ENCODE assay signal across 8 mouse cellular contexts in genomic region chr17:29491591-29492268, GRCm38 (mm10). TPM values are rescaled to one million over a fixed set of nuclear protein-coding genes. Genes with fewer than 3 reads are reported as not detected.
A peak's percentile ranks its signal among the peaks of the same experiment; 100 is the strongest.
DNase-seq lines count a peak whose midpoint lies in the region; ATAC-seq and TF ChIP-seq lines count a peak whose summit lies in the region.

No protein-coding gene starts in this region.

- peak overlapping the region; percentile 82 for H3K27ac ChIP-seq in kidney, adult 2 months (ENCODE audit: insufficient read depth, low read depth, low read length)
- H3K27ac ChIP-seq in liver, embryonic 14.5 days = peak overlapping the region; percentile 85
- H3K27ac ChIP-seq in neural tube, embryonic 13.5 days (replicated peaks) = peak overlapping the region; percentile 93

- no peaks in the 10 kb centered on the region for H3K27me3 ChIP-seq in kidney, adult 2 months (replicated peaks; ENCODE audit: control insufficient read depth, insufficient read depth, low read length)
- no peaks in the 10 kb centered on the region for H3K27me3 ChIP-seq in liver, embryonic 14.5 days (ENCODE audit: control insufficient read depth, insufficient read depth, low read length)
- no peaks in the 10 kb centered on the region for H3K27me3 ChIP-seq in neural tube, embryonic 13.5 days

- H3K36me3 ChIP-seq in kidney, adult 2 months (ENCODE audit: control insufficient read depth, insufficient read depth, low read length) = no peaks in the 10 kb centered on the region; the same call in none of the 2 replicates
- H3K36me3 ChIP-seq in liver, embryonic 14.5 days (replicated peaks; ENCODE audit: control insufficient read depth, insufficient read depth, low read depth) = peaks cover 53% of the 10 kb centered on the region
- H3K36me3 ChIP-seq in neural tube, embryonic 13.5 days = peaks cover 13% of the 10 kb centered on the region

- H3K4me2 ChIP-seq in liver, embryonic 14.5 days (ENCODE audit: low read depth) = peak overlapping the region; percentile 89
- peak overlapping the region; percentile 91 for H3K4me2 ChIP-seq in neural tube, embryonic 13.5 days

- no peak for TF ChIP-seq POLR2A in kidney, adult 2 months (IDR thresholded peaks at IDR 0.05; ENCODE audit: low read depth, low read length)

- peak overlapping the region; percentile 67 for H3K4me3 ChIP-seq in kidney, adult 2 months (ENCODE audit: insufficient read depth, low read depth, low read length)
- peak overlapping the region; percentile 89 to 90 for H3K4me3 ChIP-seq in liver, embryonic 14.5 days (ENCODE audit: insufficient read depth in 1 of 2, low read depth in 2 of 2, low read length in 2 of 2)
- peak overlapping the region; percentile 91 for H3K4me3 ChIP-seq in neural tube, embryonic 13.5 days

- no peak for TF ChIP-seq EP300 in liver, embryonic 14.5 days (IDR thresholded peaks at IDR 0.05; ENCODE audit: low read depth)

- no peaks in the 10 kb centered on the region for H3K9me3 ChIP-seq in liver, embryonic 14.5 days (ENCODE audit: control insufficient read depth, low read length)
- H3K9me3 ChIP-seq in neural tube, embryonic 13.5 days = no peaks in the 10 kb centered on the region

- no peak for ATAC-seq in liver, embryonic 14.5 days (ENCODE audit: insufficient read depth)
- ATAC-seq in neural tube, embryonic 13.5 days (ENCODE audit: low read depth) = peak; percentile 5; the same call in 1 of the 2 replicates

- peak overlapping the region; percentile 100 for H3K9ac ChIP-seq in liver, embryonic 14.5 days (replicated peaks)
- H3K9ac ChIP-seq in neural tube, embryonic 13.5 days = peak overlapping the region; percentile 93

- no peak for TF ChIP-seq CTCF in kidney, adult 2 months (conservative IDR thresholded peaks at IDR 0.05; ENCODE audit: insufficient read depth, insufficient read length, low read depth, low read length)
- TF ChIP-seq CTCF in liver, embryonic 14.5 days (IDR thresholded peaks at IDR 0.05; ENCODE audit: low read depth) = no peak

- DNase-seq in A20 (ENCODE audit: low read depth, low spot score) = peak; percentile 73
- peak; percentile 69 for DNase-seq in adipocyte (ENCODE audit: low spot score)
- peak; percentile 55 for DNase-seq in embryo, embryonic 9.5 days (ENCODE audit: extremely low spot score)
- DNase-seq in heart, adult 8-10 months (ENCODE audit: low spot score) = peak; percentile 58
- DNase-seq in kidney, adult 2 months = peak; percentile 90
- no peak for DNase-seq in liver, embryonic 14.5 days (ENCODE audit: low read depth in 3 of 3, low spot score in 3 of 3)
- peak; percentile 65 for DNase-seq in thymus, postnatal 4 days

- H3K4me1 ChIP-seq in kidney, adult 2 months (ENCODE audit: control insufficient read depth, insufficient read depth, low read length) = peaks cover 11% of the 10 kb centered on the region; the same call in 1 of the 2 replicates
- H3K4me1 ChIP-seq in liver, embryonic 14.5 days (replicated peaks; ENCODE audit: control insufficient read depth in 2 of 2, insufficient read depth in 2 of 2, low read length in 1 of 2) = peaks cover 23 to 43% of the 10 kb centered on the region in 2 experiments
- H3K4me1 ChIP-seq in neural tube, embryonic 13.5 days (replicated peaks) = peaks cover 44% of the 10 kb centered on the region

- under 1% methylated on average over 48 of the region's 48 CpGs for WGBS in kidney, adult 2 months
- under 1% methylated on average over 48 of the region's 48 CpGs for WGBS in liver, embryonic 14.5 days (ENCODE audit: insufficient replicate concordance)
- under 1% methylated on average over 48 of the region's 48 CpGs for WGBS in neural tube, embryonic 13.5 days

RNA-seq across cellular contexts. Expression of gene Pim1, which starts 1.2 kb away (rescaled TPM):
- total RNA-seq in heart, adult 8-10 months (2022) = 10 to 100 TPM; 16.0 to 22.3 (median 17.4) TPM
- 16.0 and 18.8 TPM in 2 replicates for polyA plus RNA-seq in kidney, adult 2 months (2012; rRNA removed)
- polyA plus RNA-seq in liver, embryonic 14.5 days (2012; rRNA removed) = 61.4 and 64.5 TPM in 2 replicates
- 60.4 and 69.9 TPM in 2 replicates for polyA plus RNA-seq in liver, embryonic 14.5 days (2014; fragmentation: Nextera tagmentation; extraction: Ambion mirVana)
- 12.4 and 14.4 TPM in 2 replicates for polyA plus RNA-seq in neural tube, embryonic 13.5 days (2015; fragmentation: Nextera tagmentation; extraction: Ambion mirVana)

RNA-seq across cellular contexts. Expression of gene Gm17657, which starts 57.7 kb away (rescaled TPM):
- not detected for total RNA-seq in heart, adult 8-10 months (2022)
- not detected in 2 replicates for polyA plus RNA-seq in kidney, adult 2 months (2012; rRNA removed)
- polyA plus RNA-seq in liver, embryonic 14.5 days (2012; rRNA removed) = not detected in 2 replicates
- polyA plus RNA-seq in liver, embryonic 14.5 days (2014; fragmentation: Nextera tagmentation; extraction: Ambion mirVana) = not detected in 2 replicates
- not detected in 2 replicates for polyA plus RNA-seq in neural tube, embryonic 13.5 days (2015; fragmentation: Nextera tagmentation; extraction: Ambion mirVana)

RNA-seq across cellular contexts. Expression of gene Tbc1d22b, which starts 57.9 kb away (rescaled TPM):
- 10 to 100 TPM; 11.3 to 13.5 (median 11.9) TPM for total RNA-seq in heart, adult 8-10 months (2022)
- 30.0 and 34.5 TPM in 2 replicates for polyA plus RNA-seq in kidney, adult 2 months (2012; rRNA removed)
- 3.3 and 3.6 TPM in 2 replicates for polyA plus RNA-seq in liver, embryonic 14.5 days (2012; rRNA removed)
- polyA plus RNA-seq in liver, embryonic 14.5 days (2014; fragmentation: Nextera tagmentation; extraction: Ambion mirVana) = 2.3 and 2.9 TPM in 2 replicates
- 24.4 and 24.7 TPM in 2 replicates for polyA plus RNA-seq in neural tube, embryonic 13.5 days (2015; fragmentation: Nextera tagmentation; extraction: Ambion mirVana)

Comparison
In these comparisons a context has a peak if more than half of its experiments do, and no peak if none do; other contexts are left out.
1. DNase-seq: peak in A20 (single experiment), adipocyte (single experiment), embryo, embryonic 9.5 days (single experiment), heart, adult 8-10 months (single experiment), kidney, adult 2 months (single experiment) and thymus, postnatal 4 days (single experiment); none in liver, embryonic 14.5 days (0 of 3).
2. Peak in every context shown above with its lines, with median percentiles within 50 percentile points of each other: H3K27ac ChIP-seq and H3K4me3 ChIP-seq.